Mouse (Mus musculus): ENCODE data around the gene Atp5g1. TPM values are rescaled to one million over a fixed set of nuclear protein-coding genes. Genes with fewer than 3 reads are reported as not detected.

Atp5g1 gene
- polyA plus RNA-seq, 1 experiment from 2014 or later, result 1,946 TPM

GRCm38 (mm10) chr11:96093361-96093760, 17.9 kb upstream of the Atp5g1 start:
- H3K9ac ChIP-seq, result no peak overlapping the region
- H3K4me1 ChIP-seq (replicated peaks), result peaks cover 12% of the 10 kb centered on the region
- no peaks in the 10 kb centered on the region for H3K36me3 ChIP-seq
- no peak overlapping the region for H3K4me2 ChIP-seq
- no peak for ATAC-seq (replicated peaks; ENCODE audit: insufficient number of reproducible peaks, insufficient read depth, low FRiP score, low read depth)
- H3K27me3 ChIP-seq, result no peaks in the 10 kb centered on the region
- H3K4me3 ChIP-seq, result no peak overlapping the region
- peak overlapping the region; percentile 72 for H3K27ac ChIP-seq
- WGBS, result 11% methylated on average over 3 of the region's 3 CpGs
- no peaks in the 10 kb centered on the region for H3K9me3 ChIP-seq (replicated peaks)

GRCm38 (mm10) chr11:96092674-96093291, 17.3 kb upstream of the Atp5g1 start:
- H3K4me3 ChIP-seq, result no peak overlapping the region
- H3K4me2 ChIP-seq, result peak overlapping the region; percentile 23; the same call in 1 of the 2 replicates
- no peaks in the 10 kb centered on the region for H3K36me3 ChIP-seq
- no peaks in the 10 kb centered on the region for H3K27me3 ChIP-seq
- no peaks in the 10 kb centered on the region for H3K9me3 ChIP-seq (replicated peaks)
- H3K9ac ChIP-seq, result no peak overlapping the region
- peaks cover 12% of the 10 kb centered on the region for H3K4me1 ChIP-seq (replicated peaks)
- H3K27ac ChIP-seq, result peak overlapping the region; percentile 72
- peak; percentile 55; the same call in 1 of the 2 replicates for ATAC-seq (replicated peaks; ENCODE audit: insufficient number of reproducible peaks, insufficient read depth, low FRiP score, low read depth)
- 20% methylated on average over 7 of the region's 7 CpGs for WGBS

DNA sequence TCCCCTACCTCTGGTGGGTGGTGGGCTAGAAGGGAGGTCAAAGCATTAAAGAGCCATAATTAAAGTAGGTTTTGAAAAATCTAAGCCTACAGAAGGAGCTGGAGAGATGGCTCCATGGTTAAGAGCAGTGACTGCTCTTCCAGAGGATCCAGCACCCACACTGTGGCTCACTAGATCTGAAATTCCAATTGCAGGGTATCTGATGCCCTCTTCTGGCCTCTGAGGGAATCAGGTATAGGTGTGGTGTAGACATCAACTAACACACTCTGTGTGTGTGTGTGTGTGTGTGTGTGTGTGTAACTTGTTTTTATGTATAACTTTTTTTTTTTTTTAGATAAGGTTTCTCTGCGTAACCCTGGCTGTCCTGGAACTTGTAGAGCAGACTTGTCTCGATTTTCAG, 15.6 kb upstream of the Atp5g1 start:
- Histone ChIP-seq H3K4me3 (no peak overlapping the region), H3K27me3 (no peaks in the 10 kb centered on the region), H3K9me3 (replicated peaks) (no peaks in the 10 kb centered on the region), H3K4me2 (no peak overlapping the region), H3K4me1 (replicated peaks) (peaks cover 12% of the 10 kb centered on the region), H3K27ac (no peak overlapping the region), H3K9ac (no peak overlapping the region), H3K36me3 (no peaks in the 10 kb centered on the region)
- no peak for ATAC-seq (replicated peaks; ENCODE audit: insufficient number of reproducible peaks, insufficient read depth, low FRiP score, low read depth)
- 70% methylated on average over 2 of the region's 2 CpGs for WGBS

- H3K4me1 ChIP-seq (replicated peaks), result peaks cover 9% of the 10 kb centered on the region
- no peak overlapping the region for H3K9ac ChIP-seq
- H3K9me3 ChIP-seq (replicated peaks), result no peaks in the 10 kb centered on the region
- 81% methylated on average over 6 of the region's 6 CpGs for WGBS
- no peak overlapping the region for H3K4me3 ChIP-seq
- no peaks in the 10 kb centered on the region for H3K36me3 ChIP-seq
- H3K27me3 ChIP-seq, result no peaks in the 10 kb centered on the region
- no peak overlapping the region for H3K4me2 ChIP-seq
- H3K27ac ChIP-seq, result no peak overlapping the region
- ATAC-seq (replicated peaks; ENCODE audit: insufficient number of reproducible peaks, insufficient read depth, low FRiP score, low read depth), result no peak
These were observed 12.5 kb upstream of the Atp5g1 start for GRCm38 (mm10) chr11:96087981-96088380.

DNA sequence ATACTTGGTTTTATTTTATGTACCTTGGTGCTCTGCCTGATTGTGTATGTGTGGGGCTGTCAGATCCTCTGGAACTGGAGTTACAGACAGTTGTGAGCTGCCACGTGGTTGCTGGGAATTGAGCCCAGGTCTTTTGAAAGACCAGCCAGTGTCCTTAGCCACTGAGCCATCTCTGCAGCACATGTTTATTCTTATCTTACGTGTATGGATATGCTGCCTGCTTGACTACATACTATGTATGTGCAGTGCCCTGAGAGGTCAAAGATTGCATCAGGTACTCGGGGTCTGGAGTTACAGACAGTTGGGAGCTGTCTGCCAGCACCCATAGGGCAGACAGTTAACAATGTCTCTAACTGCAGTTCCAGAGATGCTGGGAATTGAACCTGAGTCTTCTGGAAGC, 7.2 kb upstream of the Atp5g1 start:
- no peaks in the 10 kb centered on the region for H3K36me3 ChIP-seq
- H3K4me3 ChIP-seq, result no peak overlapping the region
- H3K27ac ChIP-seq, result no peak overlapping the region
- no peak overlapping the region for H3K9ac ChIP-seq
- no peaks in the 10 kb centered on the region for H3K4me1 ChIP-seq (replicated peaks)
- no peak for ATAC-seq (replicated peaks; ENCODE audit: insufficient number of reproducible peaks, insufficient read depth, low FRiP score, low read depth)
- H3K4me2 ChIP-seq, result no peak overlapping the region
- WGBS, result 60% methylated on average over 3 of the region's 3 CpGs
- no peaks in the 10 kb centered on the region for H3K9me3 ChIP-seq (replicated peaks)
- H3K27me3 ChIP-seq, result no peaks in the 10 kb centered on the region

DNA sequence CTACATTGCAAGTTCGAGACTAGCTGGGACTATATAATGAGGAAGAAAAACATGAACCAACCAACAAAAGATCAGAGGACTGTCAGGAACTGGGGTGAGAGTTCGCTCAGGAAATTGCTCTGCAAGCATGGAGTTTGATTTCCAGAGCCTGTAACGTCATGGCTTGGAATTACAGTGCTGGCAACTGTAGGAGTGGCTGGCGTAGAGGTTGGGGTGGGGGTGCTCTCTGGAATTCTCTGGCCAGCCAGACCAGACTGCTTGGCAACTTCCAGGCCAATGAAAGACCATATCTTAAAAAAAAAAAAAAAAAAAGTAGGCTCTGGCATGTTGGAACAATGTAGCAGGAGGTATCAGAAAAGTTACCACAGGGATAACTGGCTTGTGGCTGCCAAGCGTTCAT, 5.3 kb upstream of the Atp5g1 start:
- no peak overlapping the region for H3K9ac ChIP-seq
- H3K27ac ChIP-seq, result no peak overlapping the region
- no peak for ATAC-seq (replicated peaks; ENCODE audit: insufficient number of reproducible peaks, insufficient read depth, low FRiP score, low read depth)
- no peak overlapping the region for H3K4me2 ChIP-seq
- WGBS, result 67% methylated on average over 5 of the region's 5 CpGs
- H3K4me1 ChIP-seq (replicated peaks), result peaks cover 4% of the 10 kb centered on the region
- no peaks in the 10 kb centered on the region for H3K36me3 ChIP-seq
- no peak overlapping the region for H3K4me3 ChIP-seq
- H3K9me3 ChIP-seq (replicated peaks), result no peaks in the 10 kb centered on the region
- H3K27me3 ChIP-seq, result no peaks in the 10 kb centered on the region

DNA sequence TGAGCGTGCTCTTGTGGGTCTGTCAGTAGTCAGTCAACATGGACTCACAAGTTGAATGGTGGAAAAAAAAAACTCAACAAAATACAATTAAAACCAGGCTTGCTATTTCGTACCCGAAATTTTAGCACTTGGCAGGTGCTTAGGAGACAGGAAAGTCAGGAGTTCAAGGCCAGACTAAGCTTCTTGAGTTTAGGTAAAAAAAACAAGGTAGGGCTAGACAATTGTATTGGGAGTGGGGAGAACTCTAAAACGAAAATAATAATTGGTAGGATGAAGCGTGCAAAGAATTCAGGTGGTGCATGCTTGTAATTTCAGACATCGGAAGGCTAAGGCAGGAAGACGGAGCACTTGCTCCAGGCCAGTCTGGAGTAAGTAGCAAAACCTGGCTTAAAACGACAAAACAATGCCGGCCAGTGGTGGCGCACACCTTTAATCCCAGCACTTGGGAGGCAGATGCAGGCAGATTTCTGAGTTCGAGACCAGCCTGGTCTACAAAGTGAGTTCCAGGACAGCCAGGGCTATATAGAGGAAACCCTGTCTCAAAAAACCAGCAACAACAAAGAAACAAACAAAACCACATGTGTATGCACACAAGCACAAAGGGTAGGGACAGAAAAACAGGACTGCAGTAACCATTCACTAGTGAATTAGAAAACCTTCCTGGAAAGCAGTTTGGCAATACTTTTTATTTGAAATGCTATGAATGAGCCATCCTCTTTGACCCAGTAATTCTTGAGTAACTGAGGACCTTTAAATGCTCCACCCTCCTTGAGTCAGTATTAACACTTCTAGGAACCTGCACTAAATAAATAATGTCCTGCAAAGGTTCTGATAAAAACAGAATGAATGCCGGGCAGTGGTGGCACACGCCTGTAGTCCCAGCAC, 993 bp upstream of the Atp5g1 start:
- Histone ChIP-seq H3K4me2 (peak overlapping the region; percentile 67), H3K27ac (peak overlapping the region; percentile 82), H3K4me1 (replicated peaks) (peaks cover 17% of the 10 kb centered on the region), H3K4me3 (peak overlapping the region; percentile 46), H3K36me3 (peaks cover 7% of the 10 kb centered on the region; the same call in 1 of the 2 replicates), H3K9me3 (replicated peaks) (no peaks in the 10 kb centered on the region), H3K27me3 (no peaks in the 10 kb centered on the region), H3K9ac (no peak overlapping the region)
- 62% methylated on average over 13 of the region's 13 CpGs for WGBS
- ATAC-seq (replicated peaks; ENCODE audit: insufficient number of reproducible peaks, insufficient read depth, low FRiP score, low read depth), result no peak

- peak overlapping the region; percentile 75 for H3K4me3 ChIP-seq
- 0% methylated on average over 15 of the region's 15 CpGs for WGBS
- H3K4me1 ChIP-seq (replicated peaks), result peaks cover 17% of the 10 kb centered on the region
- H3K27ac ChIP-seq, result peak overlapping the region; percentile 89
- no peaks in the 10 kb centered on the region for H3K27me3 ChIP-seq
- H3K36me3 ChIP-seq, result peaks cover 10% of the 10 kb centered on the region; the same call in 1 of the 2 replicates
- no peak for ATAC-seq (replicated peaks; ENCODE audit: insufficient number of reproducible peaks, insufficient read depth, low FRiP score, low read depth)
- H3K9ac ChIP-seq, result peak overlapping the region; percentile 77
- H3K4me2 ChIP-seq, result peak overlapping the region; percentile 59
- H3K9me3 ChIP-seq (replicated peaks), result no peaks in the 10 kb centered on the region
These were observed 327 bp downstream of the Atp5g1 start for GRCm38 (mm10) chr11:96075177-96075508.

DNA sequence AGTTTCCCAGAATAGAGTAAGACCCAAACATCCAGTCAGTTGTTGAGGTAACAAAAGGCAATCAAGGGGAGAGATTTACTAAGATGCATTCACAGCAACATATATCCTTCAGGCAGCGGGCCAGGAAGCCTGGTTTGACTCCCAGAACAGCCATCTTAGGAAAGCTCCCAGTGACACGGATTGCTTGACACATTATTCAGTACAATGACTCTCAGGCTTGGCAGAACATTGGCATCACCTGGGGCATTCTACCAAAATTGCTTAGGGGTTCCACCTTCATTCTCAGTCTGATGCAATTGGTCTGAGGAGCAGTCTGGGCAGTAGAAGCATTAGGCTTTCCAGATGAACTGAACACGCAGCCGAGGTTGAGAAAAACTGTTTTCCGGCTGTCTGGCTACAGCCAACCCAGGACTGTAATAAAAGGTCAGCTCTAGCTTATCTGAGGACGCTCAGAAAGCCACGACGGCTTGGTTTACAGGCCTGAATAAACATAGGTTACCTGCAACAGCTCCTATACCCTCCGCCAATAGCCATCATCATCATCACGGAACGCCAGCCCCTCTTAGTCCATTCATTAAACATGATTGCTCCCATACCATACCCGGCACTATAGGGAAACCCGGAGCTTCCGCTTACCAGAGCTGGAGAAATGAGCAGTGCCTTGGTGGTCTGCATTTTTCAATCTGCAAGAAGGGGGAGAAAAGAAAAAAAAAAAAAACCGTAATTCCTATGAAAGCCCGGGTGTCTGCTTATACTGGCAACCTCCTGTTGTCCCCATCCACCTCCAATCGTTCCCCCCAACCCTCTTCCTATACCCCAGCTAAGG, 906 bp downstream of the Atp5g1 start:
- no peak for ATAC-seq (replicated peaks; ENCODE audit: insufficient number of reproducible peaks, insufficient read depth, low FRiP score, low read depth)
- H3K4me2 ChIP-seq, result peak overlapping the region; percentile 59
- H3K27me3 ChIP-seq, result no peaks in the 10 kb centered on the region
- H3K4me1 ChIP-seq (replicated peaks), result peaks cover 17% of the 10 kb centered on the region
- H3K27ac ChIP-seq, result peak overlapping the region; percentile 89
- 8% methylated on average over 17 of the region's 17 CpGs for WGBS
- H3K9ac ChIP-seq, result peak overlapping the region; percentile 77
- H3K36me3 ChIP-seq, result peaks cover 13% of the 10 kb centered on the region; the same call in 1 of the 2 replicates
- peak overlapping the region; percentile 75 for H3K4me3 ChIP-seq
- H3K9me3 ChIP-seq (replicated peaks), result no peaks in the 10 kb centered on the region

- H3K9me3 ChIP-seq (replicated peaks), result no peaks in the 10 kb centered on the region
- H3K36me3 ChIP-seq, result peaks cover 16% of the 10 kb centered on the region; the same call in 1 of the 2 replicates
- H3K4me1 ChIP-seq (replicated peaks), result peaks cover 17% of the 10 kb centered on the region
- WGBS, result 68% methylated on average over 9 of the region's 9 CpGs
- ATAC-seq (replicated peaks; ENCODE audit: insufficient number of reproducible peaks, insufficient read depth, low FRiP score, low read depth), result no peak
- H3K27me3 ChIP-seq, result no peaks in the 10 kb centered on the region
- peak overlapping the region; percentile 75 for H3K4me3 ChIP-seq
- H3K4me2 ChIP-seq, result peak overlapping the region; percentile 59
- H3K9ac ChIP-seq, result peak overlapping the region; percentile 77
- H3K27ac ChIP-seq, result peak overlapping the region; percentile 89
These were observed 2.0 kb downstream of the Atp5g1 start for GRCm38 (mm10) chr11:96073295-96073993.
